Mouse (Mus musculus): Measurements from ENCODE around the gene Irx3. TPM values are rescaled to one million over a fixed set of nuclear protein-coding genes. Genes with fewer than 3 reads are reported as not detected.

Gene Irx3
- polyA plus RNA-seq, 1 experiment from 2014 or later, result 6.8 TPM

GRCm38 (mm10) chr8:91755062-91755461, 46.8 kb downstream of the Irx3 start:
- Histone ChIP-seq H3K4me1 (replicated peaks) (peaks cover 2% of the 10 kb centered on the region; the same call in 1 of the 2 replicates), H3K27ac (replicated peaks) (no peak overlapping the region), H3K4me2 (no peak overlapping the region), H3K9ac (no peak overlapping the region), H3K4me3 (no peak overlapping the region), H3K36me3 (no peaks in the 10 kb centered on the region), H3K27me3 (no peaks in the 10 kb centered on the region; the same call in 1 of the 2 replicates), H3K9me3 (no peaks in the 10 kb centered on the region)
- 91% methylated on average over 9 of the region's 9 CpGs for WGBS
- ATAC-seq (ENCODE audit: low read depth), result no peak

GRCm38 (mm10) chr8:91750794-91751125, 51.1 kb downstream of the Irx3 start:
- Histone ChIP-seq H3K4me2 (no peak overlapping the region), H3K9ac (no peak overlapping the region), H3K9me3 (no peaks in the 10 kb centered on the region), H3K36me3 (no peaks in the 10 kb centered on the region), H3K4me3 (no peak overlapping the region), H3K27me3 (peaks cover 7% of the 10 kb centered on the region), H3K27ac (replicated peaks) (no peak overlapping the region), H3K4me1 (replicated peaks) (peaks cover 20% of the 10 kb centered on the region; the same call in 1 of the 2 replicates)
- 83% methylated on average over 7 of the region's 7 CpGs for WGBS
- ATAC-seq (ENCODE audit: low read depth), result no peak

- Histone ChIP-seq H3K27ac (replicated peaks) (no peak overlapping the region), H3K4me2 (no peak overlapping the region), H3K4me1 (replicated peaks) (peaks cover 26% of the 10 kb centered on the region), H3K4me3 (no peak overlapping the region), H3K27me3 (peaks cover 7% of the 10 kb centered on the region), H3K9me3 (no peaks in the 10 kb centered on the region), H3K9ac (no peak overlapping the region), H3K36me3 (no peaks in the 10 kb centered on the region)
- ATAC-seq (ENCODE audit: low read depth), result no peak
- 76% methylated on average over 15 of the region's 15 CpGs for WGBS
Observed at GRCm38 (mm10) chr8:91750096-91750793, 51.6 kb downstream of the Irx3 start.

GRCm38 (mm10) chr8:91749412-91749811, 52.5 kb downstream of the Irx3 start:
- WGBS, result 68% methylated on average over 5 of the region's 5 CpGs
- no peak overlapping the region for H3K9ac ChIP-seq
- peaks cover 28% of the 10 kb centered on the region for H3K4me1 ChIP-seq (replicated peaks)
- no peak overlapping the region for H3K27ac ChIP-seq (replicated peaks)
- no peak for ATAC-seq (ENCODE audit: low read depth)
- no peaks in the 10 kb centered on the region for H3K9me3 ChIP-seq
- H3K4me2 ChIP-seq, result no peak overlapping the region
- H3K4me3 ChIP-seq, result no peak overlapping the region
- H3K27me3 ChIP-seq, result peaks cover 7% of the 10 kb centered on the region
- no peaks in the 10 kb centered on the region for H3K36me3 ChIP-seq

All from neural tube, embryonic 13.5 days (tissue).